Mouse (Mus musculus): ENCODE measurements around the gene Shroom3. TPM values are rescaled to one million over a fixed set of nuclear protein-coding genes. Genes with fewer than 3 reads are reported as not detected.

Gene Shroom3
- polyA plus RNA-seq, 1 experiment, result 0.57 TPM

DNA sequence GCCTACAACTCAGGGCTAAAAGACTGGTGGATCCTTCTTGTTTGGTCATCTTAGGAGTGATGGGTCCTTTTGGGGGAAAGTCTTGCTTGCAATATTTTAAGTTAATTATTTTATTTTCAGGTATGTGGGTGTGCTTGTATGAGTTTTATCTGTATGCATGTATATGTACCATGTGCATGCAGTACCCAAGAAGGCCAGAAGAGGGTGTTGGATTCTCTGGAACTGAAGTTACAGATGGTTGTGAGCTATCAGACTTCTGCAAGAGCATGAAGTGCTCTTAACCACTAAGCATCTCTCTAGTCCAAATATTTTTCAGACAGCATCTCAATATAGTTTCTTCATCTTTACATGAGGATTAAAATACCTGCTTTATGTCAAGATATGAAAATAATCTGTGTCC, 97.8 kb downstream of the Shroom3 start:
- H3ac ChIP-seq (ENCODE audit: control insufficient read depth, insufficient read length, low read depth), result no peak overlapping the region
- H3K36me3 ChIP-seq (ENCODE audit: control insufficient read depth, insufficient read depth), result no peaks in the 10 kb centered on the region
- no peak for TF ChIP-seq MYOG (IDR thresholded peaks at IDR 0.05; ENCODE audit: control insufficient read depth, extremely low read depth, insufficient read length)
- TF ChIP-seq FOSL1 (IDR thresholded peaks at IDR 0.05; ENCODE audit: insufficient read depth, low read length, poor library complexity, severe bottlenecking), result no peak
- TF ChIP-seq CTCF (IDR thresholded peaks at IDR 0.05; ENCODE audit: control insufficient read depth, insufficient read depth, insufficient read length), result no peak
- no peak for TF ChIP-seq MAX (IDR thresholded peaks at IDR 0.05)
- TF ChIP-seq CEBPB (IDR thresholded peaks at IDR 0.05; ENCODE audit: low read depth), result no peak
- no peak overlapping the region for H3K4me3 ChIP-seq (ENCODE audit: insufficient read depth, poor library complexity, severe bottlenecking)
- H3K27me3 ChIP-seq (ENCODE audit: control insufficient read depth, insufficient read depth, insufficient read length), result no peaks in the 10 kb centered on the region
- no peaks in the 10 kb centered on the region for H3K79me3 ChIP-seq (ENCODE audit: low read depth)
- H3K79me2 ChIP-seq (ENCODE audit: control insufficient read depth, insufficient read depth), result no peaks in the 10 kb centered on the region

DNA sequence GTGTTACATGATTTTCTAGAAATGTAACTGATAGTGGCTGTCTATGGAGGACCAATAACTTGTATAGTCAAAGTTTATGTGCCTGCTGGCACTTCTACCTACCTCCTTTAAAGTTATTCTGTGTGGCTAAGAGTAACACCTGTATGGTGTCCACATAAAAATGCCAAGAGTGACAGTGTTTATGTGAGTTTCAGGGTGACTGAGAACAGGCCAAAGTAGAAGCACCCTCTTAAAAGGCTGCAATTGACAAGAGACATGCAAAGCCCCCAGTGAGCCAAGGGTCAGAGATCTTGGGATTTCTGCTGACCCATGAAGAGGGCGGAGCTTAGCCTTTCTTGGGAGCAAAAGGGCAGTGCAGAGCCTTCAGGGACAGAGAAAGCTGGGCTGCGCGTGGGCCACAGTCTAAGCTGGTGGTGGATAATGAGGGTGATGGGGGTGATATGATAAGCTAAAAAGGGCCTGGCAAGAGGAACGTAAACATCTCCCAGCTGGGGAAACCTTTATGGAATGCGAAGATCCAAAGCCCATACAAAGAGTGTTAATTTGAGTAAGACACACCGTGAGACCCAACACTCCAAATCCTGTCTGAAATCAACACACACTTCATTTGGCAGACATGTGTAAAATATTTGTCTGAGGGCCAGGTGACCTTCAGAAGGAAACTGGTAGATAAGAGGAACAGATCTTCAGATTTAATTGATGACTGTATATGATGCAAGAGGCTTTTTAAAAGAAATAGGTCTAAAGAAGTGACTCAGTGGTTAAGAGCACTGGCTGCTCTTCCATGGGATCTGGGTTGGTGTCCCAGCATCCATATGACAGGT, 101.0 kb downstream of the Shroom3 start:
- TF ChIP-seq CEBPB (IDR thresholded peaks at IDR 0.05; ENCODE audit: low read depth) (no peak), MYOD1 (IDR thresholded peaks at IDR 0.05; ENCODE audit: control insufficient read depth, insufficient read length, low read depth) (no peak), CTCF (IDR thresholded peaks at IDR 0.05; ENCODE audit: control insufficient read depth, insufficient read depth, insufficient read length) (no peak), MYOG (IDR thresholded peaks at IDR 0.05; ENCODE audit: control insufficient read depth, extremely low read depth, insufficient read length) (no peak), MAX (IDR thresholded peaks at IDR 0.05) (no peak), USF1 (IDR thresholded peaks at IDR 0.05; ENCODE audit: low read depth) (no peak), FOSL1 (IDR thresholded peaks at IDR 0.05; ENCODE audit: insufficient read depth, low read length, poor library complexity, severe bottlenecking) (no peak)
- Histone ChIP-seq H3ac (ENCODE audit: control insufficient read depth, insufficient read length, low read depth) (no peak overlapping the region), H3K79me2 (ENCODE audit: control insufficient read depth, insufficient read depth) (no peaks in the 10 kb centered on the region)

DNA sequence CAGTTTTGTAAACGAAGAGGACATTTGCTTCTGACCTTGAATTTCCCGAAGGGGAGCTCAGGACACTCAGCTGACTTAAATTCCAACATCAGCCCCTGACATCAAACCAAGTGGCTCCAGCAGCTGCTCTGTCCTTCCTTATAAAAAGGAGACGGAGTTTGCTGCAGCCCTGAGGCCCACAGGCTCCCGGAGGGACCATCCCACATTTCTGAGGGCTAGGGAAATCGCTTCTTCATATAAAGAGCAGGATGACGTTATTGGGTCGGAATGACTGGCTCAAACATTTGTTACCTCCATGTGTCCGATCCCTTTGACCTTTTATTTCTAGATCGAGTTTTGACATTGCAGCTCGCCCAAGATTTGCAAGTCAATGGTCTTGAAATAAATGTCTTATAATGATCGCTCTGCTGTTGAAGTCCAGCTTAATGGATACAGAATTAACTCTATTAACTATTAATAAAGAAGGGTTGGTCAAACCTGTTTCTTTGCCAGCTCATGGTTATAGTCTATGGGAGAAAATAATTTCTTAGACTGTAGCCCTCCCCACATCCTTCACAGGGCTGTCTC, 102.7 kb downstream of the Shroom3 start:
- H3K4me3 ChIP-seq (ENCODE audit: insufficient read depth, poor library complexity, severe bottlenecking), result no peak overlapping the region
- H3K36me3 ChIP-seq (ENCODE audit: control insufficient read depth, insufficient read depth), result no peaks in the 10 kb centered on the region
- H3K27me3 ChIP-seq (ENCODE audit: control insufficient read depth, insufficient read depth, insufficient read length), result no peaks in the 10 kb centered on the region
- H3K79me3 ChIP-seq (ENCODE audit: low read depth), result no peaks in the 10 kb centered on the region
- no peaks in the 10 kb centered on the region for H3K79me2 ChIP-seq (ENCODE audit: control insufficient read depth, insufficient read depth)
- H3ac ChIP-seq (ENCODE audit: control insufficient read depth, insufficient read length, low read depth), result no peak overlapping the region
- no peak for TF ChIP-seq FOSL1 (IDR thresholded peaks at IDR 0.05; ENCODE audit: insufficient read depth, low read length, poor library complexity, severe bottlenecking)
- TF ChIP-seq CTCF (IDR thresholded peaks at IDR 0.05; ENCODE audit: control insufficient read depth, insufficient read depth, insufficient read length), result no peak
- TF ChIP-seq MYOD1 (IDR thresholded peaks at IDR 0.05; ENCODE audit: control insufficient read depth, insufficient read length, low read depth), result no peak
- TF ChIP-seq CEBPB (IDR thresholded peaks at IDR 0.05; ENCODE audit: low read depth), result no peak
- no peak for TF ChIP-seq MYOG (IDR thresholded peaks at IDR 0.05; ENCODE audit: control insufficient read depth, extremely low read depth, insufficient read length)
- no peak for TF ChIP-seq MAX (IDR thresholded peaks at IDR 0.05)
- TF ChIP-seq USF1 (IDR thresholded peaks at IDR 0.05; ENCODE audit: low read depth), result no peak

More for the DNA sequence above, 101.0 kb downstream of the Shroom3 start:
- no peaks in the 10 kb centered on the region for H3K36me3 ChIP-seq (ENCODE audit: control insufficient read depth, insufficient read depth)
- no peak overlapping the region for H3K4me3 ChIP-seq (ENCODE audit: insufficient read depth, poor library complexity, severe bottlenecking)
- no peaks in the 10 kb centered on the region for H3K79me3 ChIP-seq (ENCODE audit: low read depth)
- H3K27me3 ChIP-seq (ENCODE audit: control insufficient read depth, insufficient read depth, insufficient read length), result no peaks in the 10 kb centered on the region

DNA sequence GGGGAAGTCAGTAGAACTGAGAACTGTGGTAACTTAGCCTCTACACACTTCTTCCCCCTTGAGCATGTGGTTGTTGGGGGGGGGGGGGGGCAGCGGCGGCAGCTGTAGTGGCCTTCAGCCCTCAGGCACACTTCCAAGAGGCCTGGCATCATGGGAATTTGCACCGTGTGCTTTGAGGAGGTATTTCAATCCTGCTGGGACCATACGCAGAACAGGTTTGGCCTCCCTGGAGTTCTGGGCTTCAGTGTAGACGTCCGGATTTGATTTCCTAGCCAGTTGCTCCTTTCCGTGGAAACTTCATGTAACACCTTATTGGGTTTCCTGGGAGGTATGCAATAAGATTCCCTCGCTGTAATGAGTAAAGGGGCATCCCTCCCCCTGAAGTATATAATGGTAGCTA, 105.8 kb downstream of the Shroom3 start:
- Histone ChIP-seq H3ac (ENCODE audit: control insufficient read depth, insufficient read length, low read depth) (no peak overlapping the region), H3K79me2 (ENCODE audit: control insufficient read depth, insufficient read depth) (no peaks in the 10 kb centered on the region), H3K79me3 (ENCODE audit: low read depth) (no peaks in the 10 kb centered on the region), H3K4me3 (ENCODE audit: insufficient read depth, poor library complexity, severe bottlenecking) (no peak overlapping the region), H3K36me3 (ENCODE audit: control insufficient read depth, insufficient read depth) (no peaks in the 10 kb centered on the region), H3K27me3 (ENCODE audit: control insufficient read depth, insufficient read depth, insufficient read length) (no peaks in the 10 kb centered on the region)
- TF ChIP-seq MAX (IDR thresholded peaks at IDR 0.05) (no peak), CEBPB (IDR thresholded peaks at IDR 0.05; ENCODE audit: low read depth) (no peak)

DNA sequence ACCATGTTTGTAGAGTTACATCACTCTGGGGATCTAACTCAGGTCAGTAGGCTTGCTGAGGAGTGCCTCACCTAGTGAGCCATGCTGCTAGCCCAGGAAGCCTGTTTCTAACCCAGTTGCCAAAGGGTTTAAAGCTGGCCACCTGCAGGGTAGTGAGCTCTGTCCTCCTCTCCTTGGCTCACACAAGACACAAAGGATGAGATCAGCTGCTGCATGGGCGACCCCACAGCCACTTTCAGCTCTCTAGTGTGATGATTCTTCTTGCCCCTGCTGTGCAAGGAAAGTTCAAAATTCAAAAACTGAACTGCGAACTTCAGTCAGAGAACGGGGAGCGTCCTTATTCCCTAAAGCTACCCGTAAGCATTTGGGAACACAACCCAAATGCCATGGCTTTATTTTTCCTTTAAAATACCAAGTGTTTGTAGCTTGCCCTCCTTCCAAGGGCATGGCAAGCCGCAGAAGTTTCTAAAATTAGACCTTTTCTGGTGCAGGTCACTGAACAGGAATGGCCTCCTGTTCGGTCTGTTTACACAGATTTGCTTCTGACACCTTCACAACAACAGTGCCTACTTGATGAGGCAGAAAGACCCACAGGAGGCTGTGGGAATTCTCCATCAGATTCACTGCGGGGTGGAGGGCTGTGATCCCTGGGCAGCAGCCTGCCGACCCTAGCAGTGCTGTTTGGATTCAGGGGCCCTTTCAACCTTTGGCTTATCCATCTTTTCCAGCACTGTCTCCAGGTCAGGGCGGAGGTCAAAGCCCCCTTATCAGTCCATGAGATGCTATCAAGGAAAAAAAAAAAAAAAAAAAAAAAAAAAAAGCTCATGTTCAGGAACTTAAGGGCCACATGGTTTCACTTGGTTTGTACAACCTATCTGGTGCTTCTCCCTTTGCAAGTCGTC, 113.1 kb downstream of the Shroom3 start:
- Histone ChIP-seq H3ac (ENCODE audit: control insufficient read depth, insufficient read length, low read depth) (no peak overlapping the region), H3K4me3 (ENCODE audit: insufficient read depth, poor library complexity, severe bottlenecking) (no peak overlapping the region), H3K79me3 (ENCODE audit: low read depth) (no peaks in the 10 kb centered on the region), H3K27me3 (ENCODE audit: control insufficient read depth, insufficient read depth, insufficient read length) (no peaks in the 10 kb centered on the region), H3K79me2 (ENCODE audit: control insufficient read depth, insufficient read depth) (no peaks in the 10 kb centered on the region), H3K36me3 (ENCODE audit: control insufficient read depth, insufficient read depth) (no peaks in the 10 kb centered on the region)
- no peak for TF ChIP-seq USF1 (IDR thresholded peaks at IDR 0.05; ENCODE audit: low read depth)
- TF ChIP-seq FOSL1 (IDR thresholded peaks at IDR 0.05; ENCODE audit: insufficient read depth, low read length, poor library complexity, severe bottlenecking), result no peak
- TF ChIP-seq MYOD1 (IDR thresholded peaks at IDR 0.05; ENCODE audit: control insufficient read depth, insufficient read length, low read depth), result no peak
- no peak for TF ChIP-seq CTCF (IDR thresholded peaks at IDR 0.05; ENCODE audit: control insufficient read depth, insufficient read depth, insufficient read length)
- no peak for TF ChIP-seq CEBPB (IDR thresholded peaks at IDR 0.05; ENCODE audit: low read depth)
- TF ChIP-seq MYOG (IDR thresholded peaks at IDR 0.05; ENCODE audit: control insufficient read depth, extremely low read depth, insufficient read length), result no peak
- TF ChIP-seq MAX (IDR thresholded peaks at IDR 0.05), result no peak
